Mouse (Mus musculus): ENCODE data around the gene Plxna4. TPM values are rescaled to one million over a fixed set of nuclear protein-coding genes. Genes with fewer than 3 reads are reported as not detected.

Plxna4 gene
- polyA plus RNA-seq, 1 experiment from 2014 or later = 0.91 TPM

- H3K9me3 ChIP-seq (ENCODE audit: control insufficient read depth) = no peaks in the 10 kb centered on the region
- no peaks in the 10 kb centered on the region for H3K27me3 ChIP-seq (replicated peaks; ENCODE audit: control insufficient read depth, insufficient read depth, low read length)
- no peak overlapping the region for H3K4me2 ChIP-seq (replicated peaks; ENCODE audit: low read depth)
- H3K9ac ChIP-seq (ENCODE audit: low read depth, low read length) = no peak overlapping the region
- no peak overlapping the region for H3K4me3 ChIP-seq (ENCODE audit: low read depth, low read length)
- WGBS = 90% methylated on average over 4 of the region's 4 CpGs
- H3K36me3 ChIP-seq (ENCODE audit: control insufficient read depth, insufficient read depth) = no peaks in the 10 kb centered on the region
- ATAC-seq = no peak
- H3K27ac ChIP-seq (ENCODE audit: low read depth, low read length) = no peak overlapping the region
- TF ChIP-seq CTCF (IDR thresholded peaks at IDR 0.05; ENCODE audit: low read depth) = no peak
- H3K4me1 ChIP-seq (replicated peaks; ENCODE audit: control insufficient read depth, insufficient read depth, low read length) = no peaks in the 10 kb centered on the region
These were observed 112.0 kb downstream of the Plxna4 start for GRCm38 (mm10) chr6:32475958-32476357.

GRCm38 (mm10) chr6:32472062-32472461 is 115.9 kb downstream of the Plxna4 start:
- no peak for TF ChIP-seq CTCF (IDR thresholded peaks at IDR 0.05; ENCODE audit: low read depth)
- WGBS = 77% methylated on average over 5 of the region's 5 CpGs

DNA sequence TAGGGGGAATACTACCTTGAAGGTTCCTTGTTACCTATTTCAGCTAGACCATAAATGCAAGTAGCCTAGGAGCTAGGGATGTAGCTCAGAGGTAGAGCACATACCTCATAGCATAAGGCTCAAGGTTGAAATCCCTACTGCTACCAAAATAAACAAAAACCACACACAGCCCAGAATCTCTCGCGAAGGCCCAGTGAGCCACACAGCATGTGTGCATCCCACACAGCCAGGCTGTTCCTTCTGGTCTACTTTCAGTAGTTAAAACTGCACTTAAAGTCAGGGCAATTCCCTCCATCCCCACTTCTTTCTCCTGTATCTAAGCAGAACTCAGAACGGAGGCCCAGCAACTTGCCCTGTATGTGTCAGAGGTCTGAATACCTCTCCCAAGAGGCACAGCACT is 116.4 kb downstream of the Plxna4 start:
- Histone ChIP-seq H3K9ac (ENCODE audit: low read depth, low read length) (no peak overlapping the region), H3K36me3 (ENCODE audit: control insufficient read depth, insufficient read depth) (no peaks in the 10 kb centered on the region), H3K27me3 (replicated peaks; ENCODE audit: control insufficient read depth, insufficient read depth, low read length) (no peaks in the 10 kb centered on the region), H3K27ac (ENCODE audit: low read depth, low read length) (no peak overlapping the region), H3K4me1 (replicated peaks; ENCODE audit: control insufficient read depth, insufficient read depth, low read length) (no peaks in the 10 kb centered on the region), H3K4me2 (replicated peaks; ENCODE audit: low read depth) (no peak overlapping the region), H3K4me3 (ENCODE audit: low read depth, low read length) (no peak overlapping the region), H3K9me3 (ENCODE audit: control insufficient read depth) (no peaks in the 10 kb centered on the region)
- WGBS = 74% methylated on average over 3 of the region's 3 CpGs
- no peak for ATAC-seq
- TF ChIP-seq CTCF (IDR thresholded peaks at IDR 0.05; ENCODE audit: low read depth) = no peak

More at GRCm38 (mm10) chr6:32472062-32472461, 115.9 kb downstream of the Plxna4 start:
- Histone ChIP-seq H3K4me3 (ENCODE audit: low read depth, low read length) (no peak overlapping the region), H3K27ac (ENCODE audit: low read depth, low read length) (no peak overlapping the region), H3K27me3 (replicated peaks; ENCODE audit: control insufficient read depth, insufficient read depth, low read length) (no peaks in the 10 kb centered on the region), H3K4me1 (replicated peaks; ENCODE audit: control insufficient read depth, insufficient read depth, low read length) (no peaks in the 10 kb centered on the region), H3K36me3 (ENCODE audit: control insufficient read depth, insufficient read depth) (no peaks in the 10 kb centered on the region), H3K9me3 (ENCODE audit: control insufficient read depth) (no peaks in the 10 kb centered on the region), H3K4me2 (replicated peaks; ENCODE audit: low read depth) (no peak overlapping the region), H3K9ac (ENCODE audit: low read depth, low read length) (no peak overlapping the region)
- ATAC-seq = no peak

- WGBS = 57% methylated on average over 5 of the region's 5 CpGs
These were observed 118.8 kb downstream of the Plxna4 start for GRCm38 (mm10) chr6:32469196-32469595.

DNA sequence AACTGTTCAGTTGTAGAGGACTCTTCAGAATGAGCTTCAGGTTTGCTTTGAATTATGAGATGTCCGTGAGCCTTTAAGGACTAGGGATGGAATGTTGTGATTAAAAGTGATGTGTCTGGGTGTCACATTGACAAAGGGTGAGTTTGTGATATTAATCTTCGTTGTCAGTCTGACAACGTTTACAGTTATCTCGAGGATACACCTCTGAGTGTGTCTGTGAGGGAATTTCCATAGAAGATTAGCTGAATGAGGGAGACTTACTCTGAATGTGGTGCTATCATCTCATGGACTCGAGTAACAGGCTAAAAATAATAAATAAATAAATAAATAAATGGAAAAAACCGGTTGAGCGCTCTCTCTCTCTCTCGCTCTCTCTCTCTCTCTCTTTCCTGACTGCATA is 122.9 kb downstream of the Plxna4 start:
- no peak for TF ChIP-seq CTCF (IDR thresholded peaks at IDR 0.05; ENCODE audit: low read depth)
- H3K4me2 ChIP-seq (replicated peaks; ENCODE audit: low read depth) = no peak overlapping the region
- ATAC-seq = no peak
- 67% methylated on average over 8 of the region's 8 CpGs for WGBS
- H3K27ac ChIP-seq (ENCODE audit: low read depth, low read length) = no peak overlapping the region
- no peaks in the 10 kb centered on the region for H3K36me3 ChIP-seq (ENCODE audit: control insufficient read depth, insufficient read depth)
- H3K27me3 ChIP-seq (replicated peaks; ENCODE audit: control insufficient read depth, insufficient read depth, low read length) = no peaks in the 10 kb centered on the region
- H3K4me3 ChIP-seq (ENCODE audit: low read depth, low read length) = no peak overlapping the region
- H3K9ac ChIP-seq (ENCODE audit: low read depth, low read length) = no peak overlapping the region
- no peaks in the 10 kb centered on the region for H3K4me1 ChIP-seq (replicated peaks; ENCODE audit: control insufficient read depth, insufficient read depth, low read length)
- no peaks in the 10 kb centered on the region for H3K9me3 ChIP-seq (ENCODE audit: control insufficient read depth)

More at GRCm38 (mm10) chr6:32469196-32469595, 118.8 kb downstream of the Plxna4 start:
- no peak overlapping the region for H3K9ac ChIP-seq (ENCODE audit: low read depth, low read length)
- no peak for TF ChIP-seq CTCF (IDR thresholded peaks at IDR 0.05; ENCODE audit: low read depth)
- no peaks in the 10 kb centered on the region for H3K36me3 ChIP-seq (ENCODE audit: control insufficient read depth, insufficient read depth)
- ATAC-seq = no peak
- H3K4me1 ChIP-seq (replicated peaks; ENCODE audit: control insufficient read depth, insufficient read depth, low read length) = no peaks in the 10 kb centered on the region
- H3K27ac ChIP-seq (ENCODE audit: low read depth, low read length) = no peak overlapping the region
- no peaks in the 10 kb centered on the region for H3K27me3 ChIP-seq (replicated peaks; ENCODE audit: control insufficient read depth, insufficient read depth, low read length)
- no peaks in the 10 kb centered on the region for H3K9me3 ChIP-seq (ENCODE audit: control insufficient read depth)
- no peak overlapping the region for H3K4me3 ChIP-seq (ENCODE audit: low read depth, low read length)
- no peak overlapping the region for H3K4me2 ChIP-seq (replicated peaks; ENCODE audit: low read depth)

DNA sequence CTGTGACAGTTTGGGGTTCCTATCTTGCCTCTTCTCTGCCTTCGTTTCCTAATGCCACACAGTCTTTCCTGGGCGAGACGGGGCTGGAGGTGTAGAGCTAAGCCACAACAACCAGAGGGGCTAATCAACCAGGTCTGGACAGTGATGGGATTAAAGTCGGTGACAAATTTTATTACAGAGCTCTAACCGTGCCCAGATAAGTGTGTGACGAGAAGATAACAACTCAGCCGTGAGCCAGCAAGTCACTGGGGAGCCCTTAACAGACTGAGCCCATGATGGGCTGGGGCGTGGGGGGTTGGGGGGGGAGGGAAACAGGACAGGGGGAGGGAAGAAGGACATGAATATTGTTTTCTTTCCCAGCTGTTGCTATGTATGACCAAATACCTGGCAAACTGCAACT is 123.4 kb downstream of the Plxna4 start:
- Histone ChIP-seq H3K4me1 (replicated peaks; ENCODE audit: control insufficient read depth, insufficient read depth, low read length) (no peaks in the 10 kb centered on the region), H3K9me3 (ENCODE audit: control insufficient read depth) (no peaks in the 10 kb centered on the region), H3K4me3 (ENCODE audit: low read depth, low read length) (no peak overlapping the region), H3K27ac (ENCODE audit: low read depth, low read length) (no peak overlapping the region), H3K36me3 (ENCODE audit: control insufficient read depth, insufficient read depth) (no peaks in the 10 kb centered on the region), H3K27me3 (replicated peaks; ENCODE audit: control insufficient read depth, insufficient read depth, low read length) (no peaks in the 10 kb centered on the region), H3K9ac (ENCODE audit: low read depth, low read length) (no peak overlapping the region), H3K4me2 (replicated peaks; ENCODE audit: low read depth) (no peak overlapping the region)
- no peak for TF ChIP-seq CTCF (IDR thresholded peaks at IDR 0.05; ENCODE audit: low read depth)
- 25% methylated on average over 8 of the region's 8 CpGs for WGBS
- no peak for ATAC-seq

GRCm38 (mm10) chr6:32464046-32464445 is 123.9 kb downstream of the Plxna4 start:
- ATAC-seq = no peak
- no peak overlapping the region for H3K9ac ChIP-seq (ENCODE audit: low read depth, low read length)
- WGBS = 42% methylated on average over 4 of the region's 4 CpGs
- no peak overlapping the region for H3K4me2 ChIP-seq (replicated peaks; ENCODE audit: low read depth)
- no peaks in the 10 kb centered on the region for H3K9me3 ChIP-seq (ENCODE audit: control insufficient read depth)
- H3K4me1 ChIP-seq (replicated peaks; ENCODE audit: control insufficient read depth, insufficient read depth, low read length) = no peaks in the 10 kb centered on the region
- H3K4me3 ChIP-seq (ENCODE audit: low read depth, low read length) = no peak overlapping the region
- no peaks in the 10 kb centered on the region for H3K27me3 ChIP-seq (replicated peaks; ENCODE audit: control insufficient read depth, insufficient read depth, low read length)
- H3K36me3 ChIP-seq (ENCODE audit: control insufficient read depth, insufficient read depth) = no peaks in the 10 kb centered on the region
- no peak overlapping the region for H3K27ac ChIP-seq (ENCODE audit: low read depth, low read length)
- TF ChIP-seq CTCF (IDR thresholded peaks at IDR 0.05; ENCODE audit: low read depth) = no peak
